Mouse (Mus musculus): ENCODE data around the gene Tex22.

DNA sequence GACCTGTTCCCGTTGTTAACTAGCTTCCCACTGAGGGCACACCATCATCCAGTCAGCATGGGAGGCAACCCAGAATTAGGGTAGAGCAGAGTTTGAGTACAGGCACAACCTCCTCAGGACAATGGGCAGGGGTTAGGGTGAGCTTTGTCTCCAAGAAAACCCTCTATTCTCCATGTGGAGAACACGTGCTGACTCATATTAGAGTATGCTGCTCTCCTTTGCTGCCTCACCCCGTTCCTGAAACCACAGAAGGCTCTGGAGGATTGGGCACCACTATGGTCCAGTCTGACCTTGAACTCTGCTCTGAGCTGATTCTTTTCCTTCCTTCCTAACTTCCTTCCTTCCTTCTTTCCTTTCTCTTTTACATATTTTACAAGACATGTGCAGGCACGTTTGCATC is 35.9 kb upstream of the Tex22 start:
- no peak for TF ChIP-seq POLR2A (IDR thresholded peaks at IDR 0.05; ENCODE audit: low read depth, low read length)
- no peak for TF ChIP-seq CTCF (IDR thresholded peaks at IDR 0.05; ENCODE audit: borderline replicate concordance, insufficient read depth, low read length)

All from embryonic fibroblast, embryonic 13.5 days (primary cell).